Mouse (Mus musculus) neural tube, postnatal 0 days (tissue): ENCODE data around the gene Gm15140. TPM values are rescaled to one million over a fixed set of nuclear protein-coding genes. Genes with fewer than 3 reads are reported as not detected.

ENCODE experiments used
- polyA plus RNA-seq: library from polyadenylated mRNA; unstranded; fragments of >200 nt; fragmentation: Nextera tagmentation; extraction: Ambion mirVana; gene quantifications from 2 replicates; pipeline ENCODE4 v1.2.1, GENCODE M21; 2015

Gm15140 gene
- not detected in 2 replicates for polyA plus RNA-seq

GRCm38 (mm10) chrX:154120585-154120984 is at the start of gene Gm15140:
Gm15140 (minus strand) TSS chrX:154120685.

Other genes with a start within 250 kb of the Gm15140 start
- gene Samt1, start 108.0 kb downstream of the Gm15140 start, polyA plus RNA-seq = not detected in 2 replicates
- gene 4921511M17Rik, start 86.9 kb downstream of the Gm15140 start, polyA plus RNA-seq = not detected in 2 replicates
- gene Gm10057, start 65.6 kb downstream of the Gm15140 start, polyA plus RNA-seq = not detected in 2 replicates
- gene 4930524N10Rik, start 222.7 kb upstream of the Gm15140 start, polyA plus RNA-seq = not detected in 2 replicates